Mouse (Mus musculus) adipocyte (in vitro differentiated cells): ENCODE measurements at regions not wholly inside any gene's neighbourhood (a gene's known extent, or its start where the extent isn't known, plus 50 kb on each side); places are given as distances from the start of the nearest gene placed in this dataset.

ENCODE experiments used
- DNase-seq: peaks from one replicate; pipeline ENCODE4 v3.0.0-alpha.2; 2016; ENCODE audit warnings: low spot score

DNA sequence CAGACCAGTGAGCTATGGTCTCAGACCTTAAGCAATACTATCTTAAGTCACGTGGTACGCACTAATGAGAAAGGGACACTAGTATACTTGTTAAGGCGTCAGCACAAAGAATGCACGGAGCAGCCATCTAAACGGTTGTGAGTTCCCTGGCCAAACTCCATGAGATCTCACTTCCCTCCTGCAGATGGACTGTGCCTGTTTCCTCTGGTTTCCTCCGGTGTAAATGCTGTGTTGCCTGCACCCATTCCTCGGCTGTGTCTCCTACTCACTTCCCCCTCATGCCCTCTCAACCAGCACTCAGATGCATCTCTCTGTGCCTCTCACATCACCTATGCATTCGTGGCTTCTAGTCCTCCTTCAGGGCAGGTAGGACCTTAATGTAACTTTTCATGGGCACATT is 291.9 kb upstream of the Cited2 start:
- no peak for DNase-seq

DNA sequence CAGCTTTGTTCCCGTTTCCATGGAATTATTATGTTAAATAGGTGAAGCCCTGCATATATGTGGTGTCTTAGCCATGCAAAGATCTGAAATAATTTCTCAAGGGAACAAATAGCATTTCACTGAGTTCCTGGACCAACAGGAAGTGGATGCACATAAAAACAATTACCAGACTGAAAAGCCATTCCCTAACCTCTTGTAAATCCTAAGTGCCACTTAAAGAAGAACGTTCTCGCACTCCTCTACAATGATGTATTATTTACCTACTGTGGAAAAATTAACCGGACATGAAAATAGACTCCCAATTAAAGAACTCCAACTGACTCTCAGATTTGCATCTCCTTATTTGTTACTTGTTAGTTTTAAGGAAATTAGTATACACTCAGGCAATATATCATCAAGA is 288.9 kb upstream of the Cited2 start:
- DNase-seq: no peak

- DNase-seq: no peak
Observed at GRCm38 (mm10) chr10:17450240-17450639, 272.8 kb upstream of the Cited2 start.

DNA sequence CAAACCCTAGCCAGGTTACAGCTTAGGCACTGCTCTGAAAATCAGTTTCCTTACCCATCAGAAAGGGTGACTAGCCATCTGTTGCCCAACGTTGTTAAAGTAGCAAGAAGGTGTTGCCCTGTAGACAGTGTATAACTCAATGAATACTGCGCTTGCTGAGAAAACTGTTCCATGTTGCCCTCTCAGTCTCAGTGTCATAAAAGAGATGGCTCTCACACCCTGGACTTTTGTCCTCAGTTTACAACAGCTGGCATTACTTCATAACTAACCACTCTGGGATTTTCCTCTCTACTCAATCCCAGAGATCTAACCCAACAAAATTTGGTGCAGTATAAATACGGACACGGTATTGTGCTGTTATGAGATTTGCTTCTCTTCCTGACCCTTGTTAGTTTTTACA is 252.1 kb upstream of the Cited2 start:
- DNase-seq: no peak

GRCm38 (mm10) chr10:17472536-17472935 is 250.5 kb upstream of the Cited2 start:
- no peak for DNase-seq

GRCm38 (mm10) chr10:17475976-17476375 is 247.0 kb upstream of the Cited2 start:
- peak; percentile 76 for DNase-seq

DNA sequence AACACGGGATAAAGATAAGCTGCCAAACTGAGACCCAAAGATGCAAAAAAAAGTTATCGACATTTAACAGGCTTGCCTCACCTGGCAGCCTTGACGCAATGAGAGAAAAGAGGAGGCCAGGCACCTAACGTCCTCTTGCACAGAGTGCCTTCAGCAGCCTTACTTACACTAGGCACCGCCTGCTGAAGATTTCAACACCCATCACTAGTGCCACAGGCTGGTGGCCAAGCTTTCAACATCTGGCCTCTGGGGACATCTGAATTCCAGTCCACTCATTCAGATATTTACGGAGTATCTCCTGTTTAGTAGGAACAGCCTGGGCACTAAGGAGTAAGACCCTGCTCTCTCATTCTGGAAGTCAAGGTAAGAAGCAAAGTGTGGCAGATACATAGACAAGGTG is 246.3 kb upstream of the Cited2 start:
- peak; percentile 92 for DNase-seq

DNA sequence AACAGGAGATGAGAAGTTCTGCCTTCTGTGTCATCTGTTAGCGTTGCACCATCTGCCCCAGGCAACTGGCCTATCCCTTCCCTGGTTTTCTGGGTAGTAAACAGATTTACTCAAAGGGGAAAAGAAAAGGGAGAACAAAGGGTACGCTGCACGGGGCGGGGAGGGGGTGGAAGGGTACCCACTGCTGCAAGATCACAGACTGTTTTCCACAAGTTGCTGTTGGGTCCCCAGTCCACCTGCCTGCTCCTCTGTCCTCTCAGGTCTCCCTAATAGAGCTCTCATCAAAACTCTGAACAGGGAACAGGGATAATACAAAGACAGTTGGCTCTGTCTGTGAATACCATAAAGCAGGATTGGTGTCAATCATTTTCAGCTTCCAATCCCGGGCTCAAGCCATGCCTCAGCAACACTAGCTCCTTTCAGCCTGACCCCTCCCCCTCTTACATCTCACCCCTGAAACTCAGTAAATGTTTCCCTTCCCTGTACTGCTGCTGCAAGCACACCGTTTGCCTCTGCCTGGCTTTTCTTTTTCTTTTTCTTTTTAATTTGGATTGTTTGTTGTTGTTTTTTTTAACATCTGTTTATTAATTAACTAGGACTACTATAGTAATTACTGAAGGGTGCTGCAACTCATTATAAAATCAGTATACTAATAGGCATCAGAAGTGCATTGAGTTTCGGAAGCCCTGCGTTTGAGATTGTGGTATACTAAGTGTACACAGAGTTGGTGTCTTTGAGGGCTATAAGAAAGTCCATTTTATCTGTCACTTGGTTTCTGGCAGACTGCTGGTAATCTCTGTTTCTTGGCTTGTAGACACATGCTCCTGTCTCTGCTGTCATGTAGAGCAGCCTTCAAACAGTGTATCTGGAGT is 244.0 kb upstream of the Cited2 start:
- DNase-seq: peak; percentile 65

GRCm38 (mm10) chr10:17482751-17483150 is 240.3 kb upstream of the Cited2 start:
- DNase-seq: no peak

DNA sequence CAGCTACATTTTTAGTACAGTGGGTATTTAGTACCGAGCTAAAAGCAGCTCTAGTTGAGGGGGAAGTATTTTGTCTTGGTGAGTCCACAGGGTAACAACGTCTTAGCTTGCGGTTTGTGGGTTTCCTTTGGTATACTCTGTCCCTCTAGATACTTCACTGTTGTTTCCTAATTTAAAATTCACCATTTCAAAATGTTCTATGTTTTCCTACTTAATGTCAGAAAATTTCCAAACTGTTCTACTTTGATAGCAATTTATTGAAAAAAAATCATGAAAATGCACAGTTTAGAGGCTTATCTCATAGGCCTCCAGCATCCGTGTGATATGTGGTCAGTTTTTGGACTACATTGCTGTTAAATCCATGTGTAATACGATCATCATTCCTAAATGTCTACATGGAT is 238.0 kb upstream of the Cited2 start:
- no peak for DNase-seq

GRCm38 (mm10) chr10:17485515-17485914 is 237.5 kb upstream of the Cited2 start:
- DNase-seq: no peak

DNA sequence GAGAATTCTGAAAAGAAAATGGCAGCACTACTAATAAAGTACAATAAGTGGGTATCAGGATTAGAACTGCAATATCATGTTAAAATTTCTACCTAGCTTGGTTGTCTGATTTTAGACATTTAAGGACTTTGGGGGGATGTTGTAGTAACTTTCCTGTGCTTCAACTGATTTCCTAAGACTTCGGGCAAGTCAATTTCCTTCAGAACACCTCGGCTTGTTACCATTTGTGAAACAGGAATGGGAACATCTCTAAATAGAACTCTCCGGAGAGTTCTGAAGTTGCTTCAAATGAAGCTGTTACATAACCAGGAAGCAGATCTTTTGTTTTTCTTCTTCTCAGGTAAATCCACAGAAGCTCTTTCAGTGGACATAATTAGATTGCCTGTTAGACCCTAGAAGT is 237.0 kb upstream of the Cited2 start:
- no peak for DNase-seq

- DNase-seq: no peak
Observed at GRCm38 (mm10) chr10:17487460-17487859, 235.6 kb upstream of the Cited2 start.

DNA sequence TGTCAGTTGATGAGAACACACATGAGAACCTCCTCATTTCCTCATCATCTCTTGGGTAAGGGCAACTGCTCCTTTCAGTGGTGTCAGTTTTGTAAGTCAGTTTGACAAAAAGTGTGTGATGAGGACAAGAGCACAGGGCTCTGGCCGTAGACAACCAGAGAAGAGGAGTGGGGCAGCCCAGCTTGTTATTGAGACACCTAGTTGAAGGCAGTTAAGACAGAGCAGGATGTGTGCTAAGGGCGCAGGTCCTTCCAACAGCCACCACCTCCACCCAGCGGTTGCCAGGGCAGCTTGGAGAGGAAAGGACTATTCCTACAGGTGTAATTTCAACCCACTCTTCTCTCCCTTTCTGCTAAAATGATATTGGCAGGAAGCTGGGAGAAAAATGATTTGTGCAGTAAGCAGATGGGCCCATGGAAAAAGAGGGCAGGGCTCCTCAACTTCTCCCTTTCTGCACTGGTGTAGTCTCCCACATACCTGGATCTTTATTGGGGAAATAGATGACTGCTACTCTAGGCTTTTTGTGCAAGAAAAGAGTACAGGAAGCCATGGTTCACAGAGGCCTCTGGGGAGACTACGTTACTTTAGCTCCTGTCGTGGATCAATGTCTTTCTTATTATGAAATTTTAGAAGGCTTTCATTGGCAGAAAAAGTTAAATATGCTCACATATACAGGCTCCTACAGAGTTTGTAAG is 231.3 kb upstream of the Cited2 start:
- no peak for DNase-seq

- DNase-seq: no peak
Observed at GRCm38 (mm10) chr10:17493137-17493536, 229.9 kb upstream of the Cited2 start.

- DNase-seq: no peak
Observed at GRCm38 (mm10) chr10:17496831-17497230, 226.2 kb upstream of the Cited2 start.

DNA sequence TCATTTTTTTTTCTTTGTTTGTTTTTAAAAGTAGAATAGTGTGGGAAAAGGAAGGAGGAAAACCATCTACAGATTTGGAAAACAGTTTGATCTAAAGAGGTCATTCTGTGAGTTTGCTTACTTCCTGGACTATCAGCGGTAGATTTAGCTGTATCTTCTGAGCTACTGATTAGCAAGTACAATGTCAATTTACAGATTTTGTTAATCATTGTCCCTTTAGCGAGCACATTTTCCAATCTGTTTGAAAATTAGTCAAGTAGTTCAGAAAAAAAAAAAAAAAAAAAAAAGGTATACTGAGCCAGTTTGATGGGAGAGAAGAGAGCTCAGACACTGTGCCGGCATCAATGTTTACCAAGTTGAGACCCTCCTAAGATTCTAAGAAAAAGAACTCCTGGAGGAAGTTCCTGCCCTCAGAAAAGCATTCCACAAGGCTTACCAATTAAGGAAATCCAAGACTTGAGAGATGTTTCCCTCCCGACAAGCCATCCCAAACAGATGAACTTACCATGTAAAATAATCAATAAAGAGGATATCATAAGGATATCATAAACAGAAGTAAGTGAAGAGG is 212.3 kb upstream of the Cited2 start:
- no peak for DNase-seq

GRCm38 (mm10) chr10:17511779-17512335 is 211.2 kb upstream of the Cited2 start:
- DNase-seq: peak; percentile 60

GRCm38 (mm10) chr10:17512487-17512886 is 210.5 kb upstream of the Cited2 start:
- peak; percentile 18 for DNase-seq

DNA sequence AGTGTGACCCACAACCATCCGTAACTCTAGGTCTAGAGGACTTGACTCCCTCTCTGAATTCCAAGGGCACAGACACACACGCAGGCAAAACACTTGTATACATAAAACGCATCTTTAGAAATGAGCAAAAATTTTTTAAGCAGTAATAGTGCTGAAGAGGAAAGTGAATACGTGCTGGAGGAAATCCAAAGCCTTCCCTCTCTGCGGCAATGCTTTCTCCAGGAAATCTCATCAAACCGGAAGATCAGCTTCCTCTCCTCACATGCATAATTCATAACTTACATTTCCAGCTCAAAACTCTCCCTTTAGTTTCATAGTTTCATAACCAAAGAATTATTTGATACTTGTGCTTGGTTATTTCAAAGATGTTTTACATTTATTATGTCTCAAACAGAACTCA is 209.3 kb upstream of the Cited2 start:
- no peak for DNase-seq

DNA sequence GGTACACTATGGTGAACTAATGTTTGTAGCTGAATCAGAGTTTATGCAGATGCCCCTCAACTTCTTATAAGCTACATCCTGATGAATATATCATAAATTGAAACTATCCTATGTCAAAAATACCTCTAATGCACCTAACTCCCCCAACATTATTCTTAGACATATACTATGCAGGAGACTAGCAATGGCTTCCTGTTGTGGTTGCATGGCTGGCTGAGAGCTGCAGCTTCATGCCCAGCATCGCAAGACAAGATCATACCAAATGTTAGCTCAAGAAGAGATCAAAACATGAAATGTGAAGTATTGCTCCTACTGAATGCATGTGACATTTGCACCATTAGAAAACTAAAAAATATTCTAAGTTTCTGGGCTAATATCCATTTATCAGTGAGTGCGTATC is 206.9 kb upstream of the Cited2 start:
- no peak for DNase-seq

DNA sequence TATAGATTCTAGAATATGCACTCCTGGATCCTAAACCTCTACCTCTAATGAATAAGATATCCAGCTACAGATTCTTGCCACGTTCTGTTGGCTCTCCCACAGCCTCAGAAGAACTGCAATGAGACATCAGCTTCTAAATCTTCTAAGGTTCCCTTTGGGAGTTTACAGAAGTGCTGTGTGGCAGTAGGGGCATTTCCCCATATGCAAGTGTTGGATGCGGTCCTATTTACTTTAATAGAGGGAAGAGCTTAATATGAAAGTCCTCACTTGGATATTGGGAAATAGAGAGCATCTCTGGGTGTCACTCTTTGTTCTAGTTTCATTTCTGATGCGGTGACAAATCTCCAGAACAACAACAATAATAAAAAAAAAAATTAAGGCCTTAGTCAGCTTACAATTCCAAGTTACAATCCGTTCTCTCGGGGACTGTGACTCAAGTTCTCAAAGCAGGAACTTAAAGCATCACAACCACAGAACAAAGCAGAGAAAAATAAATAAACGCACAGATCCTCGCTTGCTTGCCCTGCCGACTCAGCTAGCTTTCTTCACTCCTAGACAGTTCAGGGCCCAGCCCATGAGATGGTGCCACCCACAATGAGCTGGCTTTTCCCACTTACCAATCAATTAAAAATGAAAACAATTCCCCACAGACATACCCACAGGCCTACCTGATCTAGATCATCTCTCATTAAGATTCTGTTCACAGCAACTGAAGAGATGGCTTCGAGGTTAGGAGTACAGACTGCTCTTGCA is 204.4 kb upstream of the Cited2 start:
- DNase-seq: peak; percentile 59
